Mouse (Mus musculus) hindbrain, postnatal 0 days (tissue): ENCODE measurements around the gene Cd1d1. TPM values are rescaled to one million over a fixed set of nuclear protein-coding genes. Genes with fewer than 3 reads are reported as not detected.
A peak's percentile ranks its signal among the peaks of the same experiment; 100 is the strongest.
"Not testable (repeated sequence)": the region's sequence is repeated elsewhere in the genome, so short reads cannot be mapped to it uniquely, and the experiment has no call there.

Experiments
- ATAC-seq: fragments of 200-750 bp; cut with Nextera tagmentation; 2 replicates; pipeline ENCODE4 v1.8.0; 2017; ENCODE audit warnings: mild to moderate bottlenecking, moderate TSS enrichment, moderate library complexity
- DNase-seq: peaks from one replicate; pipeline ENCODE4 v3.0.0-alpha.2; 2015; ENCODE audit warnings: low spot score
- H3K27ac ChIP-seq: fragments of 300-500 bp; sonication (generic); 2 replicates; pipeline ENCODE4 v1.5.1; 2014; ENCODE audit warnings: mild to moderate bottlenecking
- H3K27me3 ChIP-seq: fragments of 300-500 bp; sonication (generic); 2 replicates; pipeline ENCODE4 v1.6.1; 2014; ENCODE audit warnings: low read length, mixed read lengths; ENCODE audit not compliant: insufficient read depth
- H3K36me3 ChIP-seq: fragments of 300-500 bp; sonication (generic); 2 replicates; pipeline ENCODE4 v1.6.1; 2014; ENCODE audit warnings: low read length, mixed read lengths; ENCODE audit not compliant: insufficient read depth
- H3K4me1 ChIP-seq: fragments of 300-500 bp; sonication (generic); 2 replicates; pipeline ENCODE4 v1.6.1; 2014; ENCODE audit warnings: antibody characterized with exemption, low read length, mixed read lengths; ENCODE audit not compliant: insufficient read depth
- H3K4me2 ChIP-seq: fragments of 300-500 bp; sonication (generic); 2 replicates; pipeline ENCODE4 v1.6.1; 2014; ENCODE audit warnings: low read depth, mild to moderate bottlenecking, low read length, moderate library complexity, mixed read lengths
- H3K4me3 ChIP-seq: fragments of 300-500 bp; sonication (generic); 2 replicates; pipeline ENCODE4 v1.5.1; 2014; ENCODE audit warnings: low read length
- H3K9ac ChIP-seq: fragments of 300-500 bp; sonication (generic); replicated peaks from 2 replicates; pipeline ENCODE4 v1.6.1; 2014; ENCODE audit warnings: mild to moderate bottlenecking, low read length, moderate library complexity, mixed read lengths
- H3K9me3 ChIP-seq: fragments of 300-500 bp; sonication (generic); 2 replicates; pipeline ENCODE4 v1.6.1; 2016; ENCODE audit warnings: low read length, mixed read lengths
- CTCF ChIP-seq: IDR thresholded peaks from 2 replicates; pipeline ENCODE4 v1.5.1; 2016; ENCODE audit warnings: antibody characterized with exemption, control low read depth, low read depth
- WGBS: fragments of 180-500 bp; shearing (Covaris S2); extraction: QIAGEN DNeasy Blood & Tissue Kit; methylation state at CpG from one replicate; pipeline ENCODE4 v1.1.7; 2014; 5-methylcytosine and 5-hydroxymethylcytosine counted together
- polyA plus RNA-seq: library from polyadenylated mRNA; unstranded; fragments of >200 nt; fragmentation: Nextera tagmentation; extraction: Ambion mirVana; gene quantifications from 2 replicates; pipeline ENCODE4 v1.2.1, GENCODE M21; 2015
- total RNA-seq: library from RNA; depleted of rRNA; stranded (reverse); fragments of >200 nt; gene quantifications from 2 replicates; pipeline ENCODE4 v1.2.3, GENCODE M21; 2014

Cd1d1 gene
- total and polyA plus RNA-seq, 2 experiments from 2014 or later: 12.4 to 31.5 TPM

- no peak for TF ChIP-seq CTCF
- no peak for DNase-seq
- WGBS: 90% methylated on average over 4 of the region's 4 CpGs
- Histone ChIP-seq H3K27ac (no peak overlapping the region), H3K4me3 (no peak overlapping the region), H3K9ac (no peak overlapping the region), H3K4me2 (no peak overlapping the region), H3K36me3 (no peaks in the 10 kb centered on the region), H3K4me1 (0 out of 2 replicates have a peak, but pooled peaks cover 4% of the 10 kb centered on the region), H3K9me3 (no peaks in the 10 kb centered on the region), H3K27me3 (no peaks in the 10 kb centered on the region)
- no peak for ATAC-seq
Observed at GRCm38 (mm10) chr3:86996111-86996510, 3.1 kb downstream of the Cd1d1 start.

- DNase-seq: no peak
- H3K9ac ChIP-seq: no peak overlapping the region
- 72% methylated on average over 1 of the region's 1 CpGs for WGBS
Observed at GRCm38 (mm10) chr3:86995381-86995780, 3.9 kb downstream of the Cd1d1 start.

GRCm38 (mm10) chr3:86986969-86987368 is 12.3 kb downstream of the Cd1d1 start:
- not testable (repeated sequence) for H3K27ac ChIP-seq, H3K36me3 ChIP-seq, H3K9me3 ChIP-seq, H3K27me3 ChIP-seq, H3K9ac ChIP-seq, ATAC-seq, H3K4me1 ChIP-seq, DNase-seq
- H3K4me2 ChIP-seq: peak overlapping the region; percentile 60
- peak overlapping the region; percentile 31 for H3K4me3 ChIP-seq
- 27% methylated on average over 5 of the region's 6 CpGs for WGBS

More at GRCm38 (mm10) chr3:86995381-86995780, 3.9 kb downstream of the Cd1d1 start:
- no peak overlapping the region for H3K4me3 ChIP-seq
- no peaks in the 10 kb centered on the region for H3K27me3 ChIP-seq
- no peaks in the 10 kb centered on the region for H3K36me3 ChIP-seq
- H3K4me2 ChIP-seq: no peak overlapping the region
- TF ChIP-seq CTCF: no peak
- no peak for ATAC-seq
- H3K4me1 ChIP-seq: 0 out of 2 replicates have a peak, but pooled peaks cover 4% of the 10 kb centered on the region
- no peak overlapping the region for H3K27ac ChIP-seq
- H3K9me3 ChIP-seq: no peaks in the 10 kb centered on the region

GRCm38 (mm10) chr3:86986490-86986889 is 12.8 kb downstream of the Cd1d1 start:
- Histone ChIP-seq H3K27ac (no peak overlapping the region), H3K36me3 (no peaks in the 10 kb centered on the region), H3K9ac (peak overlapping the region; percentile 38; the same call in 1 of the 2 replicates), H3K4me3 (peak overlapping the region; percentile 31), H3K27me3 (no peaks in the 10 kb centered on the region), H3K4me2 (peak overlapping the region; percentile 60), H3K4me1 (no peaks in the 10 kb centered on the region), H3K9me3 (no peaks in the 10 kb centered on the region)
- no peak for TF ChIP-seq CTCF
- ATAC-seq (0 out of 2 replicates have a peak, but pooled peaks have one; percentile 40), DNase-seq (peak; percentile 32)
- WGBS: 6% methylated on average over 12 of the region's 12 CpGs

GRCm38 (mm10) chr3:86983382-86983781 is 15.9 kb downstream of the Cd1d1 start:
- WGBS: 89% methylated on average over 6 of the region's 6 CpGs
- no peaks in the 10 kb centered on the region for H3K36me3 ChIP-seq
- H3K4me2 ChIP-seq: no peak overlapping the region
- ATAC-seq (no peak), DNase-seq (no peak)
- no peak overlapping the region for H3K27ac ChIP-seq
- H3K4me1 ChIP-seq: no peaks in the 10 kb centered on the region
- no peak for TF ChIP-seq CTCF
- H3K4me3 ChIP-seq: no peak overlapping the region
- no peaks in the 10 kb centered on the region for H3K9me3 ChIP-seq
- H3K27me3 ChIP-seq: no peaks in the 10 kb centered on the region
- no peak overlapping the region for H3K9ac ChIP-seq

- H3K27me3 ChIP-seq: no peaks in the 10 kb centered on the region
- ATAC-seq (peak; percentile 56), DNase-seq (peak; percentile 87)
- H3K36me3 ChIP-seq: no peaks in the 10 kb centered on the region
- peak; percentile 92 for TF ChIP-seq CTCF
- H3K4me1 ChIP-seq: no peaks in the 10 kb centered on the region
- H3K4me3 ChIP-seq: no peak overlapping the region
- H3K9me3 ChIP-seq: no peaks in the 10 kb centered on the region
- H3K9ac ChIP-seq: no peak overlapping the region
- H3K27ac ChIP-seq: no peak overlapping the region
- WGBS: 13% methylated on average over 8 of the region's 8 CpGs
- H3K4me2 ChIP-seq: no peak overlapping the region
Observed at GRCm38 (mm10) chr3:86976546-86976945, 22.7 kb downstream of the Cd1d1 start.

GRCm38 (mm10) chr3:86975150-86975549 is 24.1 kb downstream of the Cd1d1 start:
- peak; percentile 62 for TF ChIP-seq CTCF
- H3K4me2 ChIP-seq: no peak overlapping the region

More at GRCm38 (mm10) chr3:86975150-86975549, 24.1 kb downstream of the Cd1d1 start:
- no peaks in the 10 kb centered on the region for H3K9me3 ChIP-seq
- H3K9ac ChIP-seq: no peak overlapping the region
- peak; percentile 68 for DNase-seq
- no peak overlapping the region for H3K4me3 ChIP-seq
- no peaks in the 10 kb centered on the region for H3K4me1 ChIP-seq
- H3K27ac ChIP-seq: no peak overlapping the region
- 50% methylated on average over 2 of the region's 2 CpGs for whole genome bisulfite sequencing
- no peak for ATAC-seq
- H3K27me3 ChIP-seq: no peaks in the 10 kb centered on the region
- no peaks in the 10 kb centered on the region for H3K36me3 ChIP-seq
